12 mouse cellular contexts compared by ENCODE assay signal in the genomic region with DNA sequence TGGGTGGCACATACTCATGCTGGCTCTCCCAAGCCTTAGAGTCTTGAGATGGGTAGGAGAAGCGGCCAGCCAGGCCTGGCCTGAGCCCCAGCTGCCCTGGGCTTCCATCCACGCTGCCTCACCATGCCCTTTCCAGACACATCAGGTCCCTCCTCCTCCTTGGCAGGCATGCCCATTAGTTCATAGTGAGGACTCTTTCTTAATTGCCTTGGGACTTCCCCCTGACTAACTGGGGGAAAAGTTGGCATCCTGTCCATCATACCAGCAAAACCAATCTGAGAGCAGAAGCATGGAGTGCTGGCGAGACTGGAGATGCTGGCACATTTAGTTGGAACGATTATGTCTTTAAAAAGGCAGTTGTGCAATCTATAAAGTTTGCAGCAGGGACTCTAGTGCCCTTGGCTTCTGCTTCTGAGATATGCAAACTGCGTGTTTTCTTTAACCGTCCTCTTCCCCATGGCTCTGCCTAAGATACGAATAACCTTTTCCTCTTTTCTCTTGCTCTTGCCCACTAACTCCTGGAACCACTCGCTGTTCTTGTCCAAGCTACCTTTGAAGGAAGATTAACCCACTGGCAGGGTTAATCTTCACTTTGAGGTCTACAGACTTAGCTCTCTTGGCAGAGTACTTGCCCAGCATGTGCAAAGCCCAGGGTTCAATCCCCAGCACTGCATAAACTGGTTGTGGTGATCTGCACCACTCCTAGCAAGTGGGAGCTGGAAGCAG.
DNase-seq lines count a peak whose midpoint lies in the region; ATAC-seq lines count a peak whose summit lies in the region.
"Had no signal": no experiment of that assay in that cellular context is flagged by ENCODE, and none has a peak within 500 bp of the region (broad histone marks: within the 10 kb centered on the region; RNA-seq: fewer than 3 reads in every experiment).

No protein-coding gene starts in this region.

- H3K36me3 ChIP-seq in liver, embryonic 12.5 days, result no peaks in the 10 kb centered on the region
- H3K36me3 ChIP-seq: lung, embryonic 15.5 days; neural tube, embryonic 12.5 days had no signal

- no peak overlapping the region for H3K9ac ChIP-seq in liver, embryonic 12.5 days
- H3K9ac ChIP-seq: lung, embryonic 15.5 days; neural tube, embryonic 12.5 days had no signal

- H3K27me3 ChIP-seq in liver, embryonic 12.5 days (replicated peaks), result peaks cover 68% of the 10 kb centered on the region

- no peak overlapping the region for H3K27ac ChIP-seq in liver, embryonic 12.5 days
- H3K27ac ChIP-seq: layer of hippocampus, adult 2 months; lung, embryonic 15.5 days; neural tube, embryonic 12.5 days had no signal

- WGBS in liver, embryonic 12.5 days (ENCODE audit: insufficient replicate concordance), result 53% methylated on average over 8 of the region's 8 CpGs

- no peaks in the 10 kb centered on the region for H3K9me3 ChIP-seq in liver, embryonic 12.5 days (replicated peaks)
- H3K9me3 ChIP-seq: lung, embryonic 15.5 days; neural tube, embryonic 12.5 days had no signal

- peaks cover 37% of the 10 kb centered on the region for H3K4me1 ChIP-seq in liver, embryonic 12.5 days

- no peak for ATAC-seq in liver, embryonic 12.5 days
- peak; percentile 55 for ATAC-seq in megakaryocyte progenitor cell, adult 5-6 weeks (replicated peaks; ENCODE audit: poor library complexity)
- no peak for ATAC-seq in inflammation-experienced regulatory T-cells, adult 6 months

- H3K4me2 ChIP-seq in liver, embryonic 12.5 days, result peak overlapping the region; percentile 37; the same call in 1 of the 2 replicates
- H3K4me2 ChIP-seq: lung, embryonic 15.5 days; neural tube, embryonic 12.5 days had no signal

- DNase-seq in cerebellum, postnatal 25 days, result peak; percentile 55 to 58
- no peak for DNase-seq in cerebellum, adult 11-12 months
- DNase-seq in liver, result no peak
- peak; percentile 80 for DNase-seq in fibroblast of lung, adult 2 months (ENCODE audit: low read depth)
- no peak for DNase-seq in cerebellum, adult 18-20 months
- DNase-seq: heart, postnatal 14 days had no signal

- H3K4me3 ChIP-seq in liver, embryonic 12.5 days, result no peak overlapping the region
- H3K4me3 ChIP-seq: layer of hippocampus, adult 2 months; lung, embryonic 15.5 days; neural tube, embryonic 12.5 days had no signal

Comparison
In these comparisons a context has a peak if more than half of its experiments do, and no peak if none do; other contexts are left out.
1. DNase-seq: peak in cerebellum, postnatal 25 days (2 of 2) and fibroblast of lung, adult 2 months (single experiment); none in cerebellum, adult 11-12 months (single experiment), liver (single experiment) and cerebellum, adult 18-20 months (0 of 2).